Mouse (Mus musculus): ENCODE measurements around the gene Emc10. TPM values are rescaled to one million over a fixed set of nuclear protein-coding genes. Genes with fewer than 3 reads are reported as not detected.
A peak's percentile ranks its signal among the peaks of the same experiment; 100 is the strongest.

Emc10 gene
- polyA plus RNA-seq (2015; fragmentation: Nextera tagmentation; extraction: Ambion mirVana), result 145 and 150 TPM in 2 replicates

- H3K9ac ChIP-seq (ENCODE audit: low read depth, low read length), result peak within 1 kb of the TSS; percentile 95
- ATAC-seq, result peak; percentile 96
- peaks cover 18% of the 10 kb centered on the region for H3K4me1 ChIP-seq (ENCODE audit: control insufficient read depth, insufficient read depth, low read depth, low read length)
- peak within 1 kb of the TSS; percentile 94 for H3K27ac ChIP-seq (ENCODE audit: low read depth, low read length)
- WGBS, result under 1% methylated on average over 56 of the region's 58 CpGs
- H3K36me3 ChIP-seq (ENCODE audit: control insufficient read depth, insufficient read depth, low read length), result peaks cover 16% of the 10 kb centered on the region
- no peaks in the 10 kb centered on the region for H3K27me3 ChIP-seq (replicated peaks; ENCODE audit: control insufficient read depth, insufficient read depth, low read length)
- H3K4me3 ChIP-seq (ENCODE audit: low read length), result peak within 1 kb of the TSS; percentile 76
- no peaks in the 10 kb centered on the region for H3K9me3 ChIP-seq (ENCODE audit: control insufficient read depth, low read length)
- peak within 1 kb of the TSS; percentile 88 for H3K4me2 ChIP-seq (ENCODE audit: low read length)
These were observed at the start of gene Emc10, which contains the start of gene Fam71e1 for GRCm38 (mm10) chr7:44495992-44496770. TSS of gene Emc10 (minus strand) at chr7:44496529. TSS of gene Fam71e1 (plus strand) at chr7:44496581.

- Histone ChIP-seq H3K4me2 (ENCODE audit: low read length) (no peak overlapping the region), H3K4me3 (ENCODE audit: low read length) (no peak overlapping the region), H3K27ac (ENCODE audit: low read depth, low read length) (no peak overlapping the region), H3K4me1 (ENCODE audit: control insufficient read depth, insufficient read depth, low read depth, low read length) (peaks cover 5% of the 10 kb centered on the region), H3K36me3 (ENCODE audit: control insufficient read depth, insufficient read depth, low read length) (peaks cover 9% of the 10 kb centered on the region), H3K27me3 (replicated peaks; ENCODE audit: control insufficient read depth, insufficient read depth, low read length) (no peaks in the 10 kb centered on the region), H3K9ac (ENCODE audit: low read depth, low read length) (no peak overlapping the region), H3K9me3 (ENCODE audit: control insufficient read depth, low read length) (no peaks in the 10 kb centered on the region)
- 84% methylated on average over 12 of the region's 12 CpGs for WGBS
- no peak for ATAC-seq
These were observed 46.7 kb upstream of the Emc10 start for GRCm38 (mm10) chr7:44543071-44543470.

- H3K9me3 ChIP-seq (ENCODE audit: control insufficient read depth, low read length), result no peaks in the 10 kb centered on the region
- no peak overlapping the region for H3K9ac ChIP-seq (ENCODE audit: low read depth, low read length)
- H3K27me3 ChIP-seq (replicated peaks; ENCODE audit: control insufficient read depth, insufficient read depth, low read length), result no peaks in the 10 kb centered on the region
- H3K36me3 ChIP-seq (ENCODE audit: control insufficient read depth, insufficient read depth, low read length), result peaks cover 9% of the 10 kb centered on the region
- no peak overlapping the region for H3K4me2 ChIP-seq (ENCODE audit: low read length)
- WGBS, result 93% methylated on average over 11 of the region's 11 CpGs
- no peaks in the 10 kb centered on the region; the same call in 1 of the 2 replicates for H3K4me1 ChIP-seq (ENCODE audit: control insufficient read depth, insufficient read depth, low read depth, low read length)
- H3K4me3 ChIP-seq (ENCODE audit: low read length), result no peak overlapping the region
- ATAC-seq, result no peak
- H3K27ac ChIP-seq (ENCODE audit: low read depth, low read length), result no peak overlapping the region
These were observed 46.2 kb upstream of the Emc10 start for GRCm38 (mm10) chr7:44542555-44542954.

- Histone ChIP-seq H3K27me3 (replicated peaks; ENCODE audit: control insufficient read depth, insufficient read depth, low read length) (no peaks in the 10 kb centered on the region), H3K9me3 (ENCODE audit: control insufficient read depth, low read length) (no peaks in the 10 kb centered on the region), H3K4me3 (ENCODE audit: low read length) (no peak overlapping the region), H3K4me1 (ENCODE audit: control insufficient read depth, insufficient read depth, low read depth, low read length) (no peaks in the 10 kb centered on the region), H3K27ac (ENCODE audit: low read depth, low read length) (no peak overlapping the region), H3K9ac (ENCODE audit: low read depth, low read length) (no peak overlapping the region), H3K36me3 (ENCODE audit: control insufficient read depth, insufficient read depth, low read length) (peaks cover 9% of the 10 kb centered on the region), H3K4me2 (ENCODE audit: low read length) (no peak overlapping the region)
- ATAC-seq, result no peak
- 93% methylated on average over 41 of the region's 41 CpGs for WGBS
These were observed 42.7 kb upstream of the Emc10 start for GRCm38 (mm10) chr7:44538756-44539624.

GRCm38 (mm10) chr7:44537496-44537895 is 41.2 kb upstream of the Emc10 start:
- WGBS, result 90% methylated on average over 13 of the region's 13 CpGs
- H3K27ac ChIP-seq (ENCODE audit: low read depth, low read length), result no peak overlapping the region
- H3K4me1 ChIP-seq (ENCODE audit: control insufficient read depth, insufficient read depth, low read depth, low read length), result no peaks in the 10 kb centered on the region
- H3K4me2 ChIP-seq (ENCODE audit: low read length), result no peak overlapping the region
- no peak for ATAC-seq
- H3K9me3 ChIP-seq (ENCODE audit: control insufficient read depth, low read length), result no peaks in the 10 kb centered on the region
- H3K27me3 ChIP-seq (replicated peaks; ENCODE audit: control insufficient read depth, insufficient read depth, low read length), result no peaks in the 10 kb centered on the region
- peaks cover 9% of the 10 kb centered on the region for H3K36me3 ChIP-seq (ENCODE audit: control insufficient read depth, insufficient read depth, low read length)
- no peak overlapping the region for H3K4me3 ChIP-seq (ENCODE audit: low read length)
- no peak overlapping the region for H3K9ac ChIP-seq (ENCODE audit: low read depth, low read length)

GRCm38 (mm10) chr7:44537009-44537408 is 40.7 kb upstream of the Emc10 start:
- peaks cover 9% of the 10 kb centered on the region for H3K36me3 ChIP-seq (ENCODE audit: control insufficient read depth, insufficient read depth, low read length)
- 78% methylated on average over 7 of the region's 7 CpGs for WGBS
- ATAC-seq, result no peak

GRCm38 (mm10) chr7:44536590-44536968 is 40.2 kb upstream of the Emc10 start:
- Histone ChIP-seq H3K9me3 (ENCODE audit: control insufficient read depth, low read length) (no peaks in the 10 kb centered on the region), H3K4me2 (ENCODE audit: low read length) (no peak overlapping the region), H3K27ac (ENCODE audit: low read depth, low read length) (no peak overlapping the region), H3K4me1 (ENCODE audit: control insufficient read depth, insufficient read depth, low read depth, low read length) (no peaks in the 10 kb centered on the region), H3K36me3 (ENCODE audit: control insufficient read depth, insufficient read depth, low read length) (peaks cover 9% of the 10 kb centered on the region), H3K4me3 (ENCODE audit: low read length) (no peak overlapping the region), H3K9ac (ENCODE audit: low read depth, low read length) (0 out of 2 replicates have a peak overlapping the region, but pooled peaks have one; percentile 3), H3K27me3 (replicated peaks; ENCODE audit: control insufficient read depth, insufficient read depth, low read length) (no peaks in the 10 kb centered on the region)
- 77% methylated on average over 6 of the region's 6 CpGs for WGBS
- no peak for ATAC-seq

More at GRCm38 (mm10) chr7:44537009-44537408, 40.7 kb upstream of the Emc10 start:
- Histone ChIP-seq H3K4me2 (ENCODE audit: low read length) (no peak overlapping the region), H3K27me3 (replicated peaks; ENCODE audit: control insufficient read depth, insufficient read depth, low read length) (no peaks in the 10 kb centered on the region), H3K9me3 (ENCODE audit: control insufficient read depth, low read length) (no peaks in the 10 kb centered on the region), H3K4me3 (ENCODE audit: low read length) (no peak overlapping the region), H3K4me1 (ENCODE audit: control insufficient read depth, insufficient read depth, low read depth, low read length) (no peaks in the 10 kb centered on the region), H3K9ac (ENCODE audit: low read depth, low read length) (0 out of 2 replicates have a peak overlapping the region, but pooled peaks have one; percentile 3), H3K27ac (ENCODE audit: low read depth, low read length) (no peak overlapping the region)

- peaks cover 9% of the 10 kb centered on the region for H3K36me3 ChIP-seq (ENCODE audit: control insufficient read depth, insufficient read depth, low read length)
- no peak overlapping the region for H3K4me2 ChIP-seq (ENCODE audit: low read length)
- no peaks in the 10 kb centered on the region for H3K9me3 ChIP-seq (ENCODE audit: control insufficient read depth, low read length)
- H3K4me1 ChIP-seq (ENCODE audit: control insufficient read depth, insufficient read depth, low read depth, low read length), result no peaks in the 10 kb centered on the region
- 94% methylated on average over 27 of the region's 27 CpGs for WGBS
- H3K27ac ChIP-seq (ENCODE audit: low read depth, low read length), result no peak overlapping the region
- peak overlapping the region; percentile 13; the same call in 1 of the 2 replicates for H3K9ac ChIP-seq (ENCODE audit: low read depth, low read length)
- no peak overlapping the region for H3K4me3 ChIP-seq (ENCODE audit: low read length)
- H3K27me3 ChIP-seq (replicated peaks; ENCODE audit: control insufficient read depth, insufficient read depth, low read length), result no peaks in the 10 kb centered on the region
- ATAC-seq, result no peak
These were observed 39.6 kb upstream of the Emc10 start for GRCm38 (mm10) chr7:44535657-44536589.

Data from hindbrain, embryonic 16.5 days (tissue).